Mouse (Mus musculus) embryonic facial prominence, embryonic 14.5 days (tissue): ENCODE data around the gene Fgf4. TPM values are rescaled to one million over a fixed set of nuclear protein-coding genes. Genes with fewer than 3 reads are reported as not detected.

Source experiments
- ATAC-seq: fragments of 200-750 bp; cut with Nextera tagmentation; 2 replicates; pipeline ENCODE4 v1.8.0; 2017; ENCODE audit warnings: low read depth, moderate number of reproducible peaks, moderate TSS enrichment
- DNase-seq: peaks from one replicate; pipeline ENCODE4 v3.0.0-alpha.2; 2015; ENCODE audit warnings: low spot score
- H3K27ac ChIP-seq: fragments of 300-500 bp; sonication (generic); replicated peaks from 2 replicates; pipeline ENCODE4 v1.5.1; 2014; ENCODE audit warnings: low read depth, mild to moderate bottlenecking, low read length, moderate library complexity
- H3K27me3 ChIP-seq: fragments of 300-500 bp; sonication (generic); replicated peaks from 2 replicates; pipeline ENCODE4 v1.6.1; 2014; ENCODE audit warnings: low read length; ENCODE audit not compliant: control insufficient read depth, insufficient read depth
- H3K36me3 ChIP-seq: fragments of 300-500 bp; sonication (generic); 2 replicates; pipeline ENCODE4 v1.6.1; 2014; ENCODE audit warnings: low read length, mixed read lengths; ENCODE audit not compliant: control insufficient read depth, insufficient read depth
- H3K4me1 ChIP-seq: fragments of 300-500 bp; sonication (generic); 2 replicates; pipeline ENCODE4 v1.6.1; 2014; ENCODE audit warnings: antibody characterized with exemption, low read length; ENCODE audit not compliant: control insufficient read depth, insufficient read depth
- H3K4me2 ChIP-seq: fragments of 300-500 bp; sonication (generic); 2 replicates; pipeline ENCODE4 v1.6.1; 2014; ENCODE audit warnings: low read depth, mild to moderate bottlenecking, low read length, moderate library complexity, mixed read lengths
- H3K4me3 ChIP-seq: fragments of 300-500 bp; sonication (generic); 2 replicates; pipeline ENCODE4 v1.5.1; 2014; ENCODE audit warnings: low read depth, mild to moderate bottlenecking, low read length
- H3K9ac ChIP-seq: fragments of 300-500 bp; sonication (generic); 2 replicates; pipeline ENCODE4 v1.6.1; 2014; ENCODE audit warnings: low read depth, mild to moderate bottlenecking, low read length, moderate library complexity, mixed read lengths
- H3K9me3 ChIP-seq: fragments of 300-500 bp; sonication (generic); 2 replicates; pipeline ENCODE4 v1.6.1; 2016; ENCODE audit warnings: low read length; ENCODE audit not compliant: control insufficient read depth
- WGBS: fragments of 180-500 bp; shearing (Covaris S2); extraction: QIAGEN DNeasy Blood & Tissue Kit; methylation state at CpG from one replicate; pipeline ENCODE4 v1.1.7; 2014; 5-methylcytosine and 5-hydroxymethylcytosine counted together
- polyA plus RNA-seq: library from polyadenylated mRNA; unstranded; fragments of >200 nt; fragmentation: Nextera tagmentation; extraction: Ambion mirVana; gene quantifications from 2 replicates; pipeline ENCODE4 v1.2.1, GENCODE M21; 2014

Gene Fgf4
- polyA plus RNA-seq, result 1.0 TPM in 2 replicates

GRCm38 (mm10) chr7:144847067-144847466 is at the start of gene Fgf4:
TSS of gene Fgf4 (plus strand) at chr7:144847367.
- H3K9ac ChIP-seq, result no peak within 1 kb of the TSS
- no peak within 1 kb of the TSS for H3K27ac ChIP-seq
- peaks cover 18% of the 10 kb centered on the region for H3K27me3 ChIP-seq
- no peak within 1 kb of the TSS for H3K4me2 ChIP-seq
- ATAC-seq, result no peak
- H3K4me3 ChIP-seq, result no peak within 1 kb of the TSS
- no peak for DNase-seq
- no peaks in the 10 kb centered on the region for H3K4me1 ChIP-seq
- H3K9me3 ChIP-seq, result no peaks in the 10 kb centered on the region
- no peaks in the 10 kb centered on the region for H3K36me3 ChIP-seq

- DNase-seq (peak; percentile 68), ATAC-seq (peak; percentile 75)
- Histone ChIP-seq H3K4me1 (no peaks in the 10 kb centered on the region), H3K4me2 (no peak overlapping the region), H3K9me3 (no peaks in the 10 kb centered on the region), H3K27me3 (no peaks in the 10 kb centered on the region; the same call in 1 of the 2 replicates), H3K36me3 (no peaks in the 10 kb centered on the region), H3K4me3 (no peak overlapping the region), H3K27ac (no peak overlapping the region), H3K9ac (no peak overlapping the region)
- WGBS, result 10% methylated on average over 1 of the region's 1 CpGs
Measured at GRCm38 (mm10) chr7:144798471-144798870, 48.7 kb upstream of the Fgf4 start.

- Histone ChIP-seq H3K9ac (no peak overlapping the region), H3K36me3 (no peaks in the 10 kb centered on the region), H3K4me1 (no peaks in the 10 kb centered on the region), H3K27ac (no peak overlapping the region), H3K27me3 (no peaks in the 10 kb centered on the region), H3K9me3 (no peaks in the 10 kb centered on the region), H3K4me2 (no peak overlapping the region), H3K4me3 (no peak overlapping the region)
- no peak for ATAC-seq
- WGBS, result 73% methylated on average over 4 of the region's 6 CpGs
- DNase-seq, result no peak
Measured at GRCm38 (mm10) chr7:144807036-144807435, 40.1 kb upstream of the Fgf4 start.

GRCm38 (mm10) chr7:144807976-144808577 is 39.1 kb upstream of the Fgf4 start:
- H3K9me3 ChIP-seq, result no peaks in the 10 kb centered on the region
- no peak for DNase-seq
- H3K4me3 ChIP-seq, result no peak overlapping the region
- H3K9ac ChIP-seq, result no peak overlapping the region
- no peaks in the 10 kb centered on the region for H3K27me3 ChIP-seq
- H3K36me3 ChIP-seq, result no peaks in the 10 kb centered on the region
- 71% methylated on average over 4 of the region's 4 CpGs for WGBS
- no peak for ATAC-seq
- H3K27ac ChIP-seq, result no peak overlapping the region
- no peaks in the 10 kb centered on the region for H3K4me1 ChIP-seq
- H3K4me2 ChIP-seq, result no peak overlapping the region

- H3K27ac ChIP-seq, result no peak overlapping the region
- peak; percentile 83 for DNase-seq
- no peaks in the 10 kb centered on the region for H3K36me3 ChIP-seq
- H3K9me3 ChIP-seq, result no peaks in the 10 kb centered on the region
- H3K9ac ChIP-seq, result no peak overlapping the region
- ATAC-seq, result peak; percentile 93
- no peaks in the 10 kb centered on the region for H3K4me1 ChIP-seq
- no peak overlapping the region for H3K4me3 ChIP-seq
- H3K27me3 ChIP-seq, result no peaks in the 10 kb centered on the region
- 38% methylated on average over 4 of the region's 4 CpGs for WGBS
- no peak overlapping the region for H3K4me2 ChIP-seq
Measured at GRCm38 (mm10) chr7:144811521-144811920, 35.6 kb upstream of the Fgf4 start.

- 47% methylated on average over 7 of the region's 7 CpGs for WGBS
Measured at GRCm38 (mm10) chr7:144821901-144822300, 25.3 kb upstream of the Fgf4 start.

GRCm38 (mm10) chr7:144823988-144824387 is 23.2 kb upstream of the Fgf4 start:
- H3K4me3 ChIP-seq, result no peak overlapping the region
- 87% methylated on average over 2 of the region's 2 CpGs for WGBS
- no peaks in the 10 kb centered on the region for H3K27me3 ChIP-seq
- H3K9ac ChIP-seq, result no peak overlapping the region
- no peak overlapping the region for H3K27ac ChIP-seq
- no peaks in the 10 kb centered on the region for H3K9me3 ChIP-seq
- DNase-seq (no peak), ATAC-seq (no peak)
- no peaks in the 10 kb centered on the region for H3K36me3 ChIP-seq
- H3K4me1 ChIP-seq, result no peaks in the 10 kb centered on the region
- no peak overlapping the region for H3K4me2 ChIP-seq

More at GRCm38 (mm10) chr7:144821901-144822300, 25.3 kb upstream of the Fgf4 start:
- Histone ChIP-seq H3K9ac (no peak overlapping the region), H3K36me3 (no peaks in the 10 kb centered on the region), H3K27me3 (no peaks in the 10 kb centered on the region), H3K4me3 (no peak overlapping the region), H3K9me3 (peaks cover 9% of the 10 kb centered on the region), H3K4me1 (no peaks in the 10 kb centered on the region), H3K4me2 (no peak overlapping the region), H3K27ac (no peak overlapping the region)
- DNase-seq (no peak), ATAC-seq (no peak)

- Histone ChIP-seq H3K4me3 (no peak overlapping the region), H3K9me3 (no peaks in the 10 kb centered on the region), H3K27me3 (no peaks in the 10 kb centered on the region), H3K9ac (no peak overlapping the region), H3K4me2 (no peak overlapping the region), H3K27ac (no peak overlapping the region), H3K36me3 (no peaks in the 10 kb centered on the region), H3K4me1 (no peaks in the 10 kb centered on the region)
- ATAC-seq (no peak), DNase-seq (no peak)
- 59% methylated on average over 11 of the region's 11 CpGs for WGBS
Measured at GRCm38 (mm10) chr7:144828369-144828768, 18.8 kb upstream of the Fgf4 start.

- Histone ChIP-seq H3K36me3 (no peaks in the 10 kb centered on the region), H3K4me2 (peak within 1 kb of the TSS; percentile 67), H3K9ac (peak within 1 kb of the TSS; percentile 47), H3K27me3 (peaks cover 77% of the 10 kb centered on the region), H3K4me1 (no peaks in the 10 kb centered on the region; the same call in 1 of the 2 replicates), H3K9me3 (no peaks in the 10 kb centered on the region), H3K4me3 (peak within 1 kb of the TSS; percentile 44), H3K27ac (no peak within 1 kb of the TSS)
- ATAC-seq, result peak; percentile 10; the same call in 1 of the 2 replicates
- no peak for DNase-seq
- WGBS, result 2% methylated on average over 29 of the region's 43 CpGs
Measured at GRCm38 (mm10) chr7:144837891-144838488, 9.2 kb upstream of the Fgf4 start, which contains the start of gene Fgf3. TSS of gene Fgf3 (plus strand) at chr7:144838083.
